Mouse (Mus musculus): ENCODE results near the gene Samd4.

The Samd4 gene

DNA sequence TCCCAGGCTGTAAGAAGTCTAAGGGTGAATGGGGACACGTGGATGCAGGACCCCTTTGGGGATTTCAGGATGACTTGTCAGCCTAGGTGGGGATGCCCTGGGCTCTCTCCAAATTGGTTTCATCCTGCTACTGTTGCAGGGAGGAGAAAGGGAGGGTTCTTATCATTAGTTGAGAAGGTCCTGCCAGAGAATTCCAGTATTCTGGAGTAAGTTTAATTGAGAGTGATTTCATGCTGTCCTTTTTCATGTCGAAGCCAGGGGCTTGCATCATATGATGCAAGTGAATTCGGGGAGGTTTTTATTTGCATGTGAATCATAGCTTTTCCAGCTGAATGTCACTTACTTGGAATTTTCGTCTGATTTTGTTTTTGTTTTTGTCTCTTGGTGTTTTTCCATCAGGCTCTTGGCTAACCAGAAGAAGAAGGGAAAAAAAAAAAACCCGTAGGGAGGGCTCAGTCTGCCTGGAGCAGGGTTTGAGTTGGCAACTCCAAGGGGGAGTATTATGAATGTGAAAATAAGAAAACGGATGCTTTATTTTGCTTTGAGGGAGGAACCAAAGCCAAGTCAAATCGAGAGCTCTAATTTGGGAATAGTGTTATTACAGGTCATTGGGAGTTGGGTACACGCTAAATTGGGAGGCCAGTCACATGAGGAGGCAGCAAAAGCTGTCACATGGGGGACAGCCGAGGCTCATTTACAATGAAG is 116.8 kb downstream of the Samd4 start:
- in situ Hi-C loops (cut with MboI, MseI) = no loop called here

DNA sequence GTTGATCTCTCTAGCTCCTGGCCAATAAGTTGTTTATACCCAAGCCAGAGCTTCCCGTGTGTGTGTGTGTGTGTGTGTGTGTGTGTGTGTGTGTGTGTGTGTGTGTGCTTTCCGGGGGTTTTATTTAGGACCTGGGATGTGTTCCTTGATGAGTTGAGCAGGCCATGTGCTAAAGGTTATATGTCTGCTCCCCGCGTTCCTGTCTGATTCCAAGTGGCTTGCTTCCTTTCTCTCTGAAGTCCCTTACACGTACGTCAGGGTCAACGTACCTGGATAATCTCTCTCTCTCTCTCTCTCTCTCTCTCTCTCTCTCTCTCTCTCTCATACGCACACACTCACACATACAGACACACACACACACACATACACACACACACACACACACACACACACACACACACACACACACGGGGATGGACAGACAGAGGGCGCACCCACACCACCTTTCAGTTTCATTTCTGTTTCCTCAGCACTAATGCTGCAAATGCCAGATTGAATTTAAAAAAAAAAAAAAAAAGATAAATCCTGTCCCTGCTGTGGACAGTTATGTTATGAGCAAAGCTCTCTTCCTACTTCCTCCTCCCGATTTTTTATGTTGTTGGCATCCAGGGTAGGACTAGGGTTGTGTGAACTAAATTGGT is 117.6 kb downstream of the Samd4 start:
- in situ Hi-C loops (cut with MboI, MseI) = no loop called here

DNA sequence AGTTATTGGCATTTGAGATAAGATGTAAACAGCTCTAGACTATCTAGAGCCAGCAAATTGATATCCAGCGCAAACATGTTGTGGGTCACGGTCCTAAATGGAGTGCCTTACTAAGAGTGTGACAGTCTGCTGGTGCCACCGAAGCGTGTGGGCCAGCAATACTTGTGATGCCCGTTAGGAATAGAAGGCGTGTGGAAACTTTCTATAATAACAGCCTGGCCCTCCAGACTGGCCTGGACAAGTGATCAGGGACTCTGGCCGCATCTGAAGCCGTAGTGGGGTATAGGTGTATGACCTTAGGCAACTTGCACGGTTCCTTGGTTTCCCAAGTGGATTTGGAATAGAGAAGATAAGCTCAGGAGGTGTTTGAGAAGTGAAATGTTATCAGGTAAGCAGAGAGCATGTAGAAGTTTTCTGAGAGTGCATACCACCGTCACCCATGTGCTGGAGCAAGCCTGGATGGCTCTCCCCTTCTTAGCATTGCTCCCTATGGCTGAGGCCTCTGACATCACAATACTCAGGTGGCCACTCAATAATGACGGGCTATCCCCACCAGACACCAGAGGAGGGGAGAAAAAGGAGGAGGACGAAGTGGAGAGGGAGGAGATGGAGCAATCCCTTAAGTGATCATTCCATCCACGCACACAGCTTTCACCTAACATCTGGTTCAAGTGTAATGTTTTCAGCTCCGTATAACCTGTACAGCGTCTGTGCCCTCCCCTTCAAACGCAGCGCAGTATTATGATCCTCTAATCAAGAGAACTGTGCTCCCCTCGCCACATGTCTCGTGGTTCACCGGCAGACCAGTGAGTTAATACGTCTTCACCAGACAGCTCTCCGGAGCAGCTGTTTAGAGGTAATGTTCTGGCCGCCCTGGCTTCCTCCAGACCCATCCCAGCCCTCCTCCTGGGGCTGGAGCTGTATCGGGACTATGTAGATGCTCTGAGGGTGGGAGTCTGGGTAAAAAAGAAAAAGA is 118.4 kb downstream of the Samd4 start:
- in situ Hi-C loops (cut with MboI, MseI) = no loop called here

DNA sequence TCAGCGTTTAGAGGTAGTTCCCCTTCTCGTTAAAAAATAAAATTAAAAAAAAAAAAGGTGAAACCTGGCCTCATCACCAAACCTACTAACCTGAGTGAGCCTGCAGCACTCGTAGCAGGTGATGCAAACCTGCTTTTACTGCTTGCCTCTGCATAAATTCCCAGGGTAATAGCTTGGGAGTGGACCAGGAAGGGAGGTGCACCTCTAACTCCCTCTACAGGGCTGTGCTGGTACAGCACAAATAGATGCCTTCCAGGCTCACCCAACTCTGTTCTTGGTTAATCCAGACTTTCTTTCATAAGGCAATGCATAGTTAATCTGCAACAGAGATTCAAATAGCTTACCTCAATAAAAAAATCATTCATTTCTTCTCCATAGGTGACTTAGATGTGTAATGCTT is 121.5 kb downstream of the Samd4 start:
- in situ Hi-C loops (cut with MboI, MseI) = no loop called here

DNA sequence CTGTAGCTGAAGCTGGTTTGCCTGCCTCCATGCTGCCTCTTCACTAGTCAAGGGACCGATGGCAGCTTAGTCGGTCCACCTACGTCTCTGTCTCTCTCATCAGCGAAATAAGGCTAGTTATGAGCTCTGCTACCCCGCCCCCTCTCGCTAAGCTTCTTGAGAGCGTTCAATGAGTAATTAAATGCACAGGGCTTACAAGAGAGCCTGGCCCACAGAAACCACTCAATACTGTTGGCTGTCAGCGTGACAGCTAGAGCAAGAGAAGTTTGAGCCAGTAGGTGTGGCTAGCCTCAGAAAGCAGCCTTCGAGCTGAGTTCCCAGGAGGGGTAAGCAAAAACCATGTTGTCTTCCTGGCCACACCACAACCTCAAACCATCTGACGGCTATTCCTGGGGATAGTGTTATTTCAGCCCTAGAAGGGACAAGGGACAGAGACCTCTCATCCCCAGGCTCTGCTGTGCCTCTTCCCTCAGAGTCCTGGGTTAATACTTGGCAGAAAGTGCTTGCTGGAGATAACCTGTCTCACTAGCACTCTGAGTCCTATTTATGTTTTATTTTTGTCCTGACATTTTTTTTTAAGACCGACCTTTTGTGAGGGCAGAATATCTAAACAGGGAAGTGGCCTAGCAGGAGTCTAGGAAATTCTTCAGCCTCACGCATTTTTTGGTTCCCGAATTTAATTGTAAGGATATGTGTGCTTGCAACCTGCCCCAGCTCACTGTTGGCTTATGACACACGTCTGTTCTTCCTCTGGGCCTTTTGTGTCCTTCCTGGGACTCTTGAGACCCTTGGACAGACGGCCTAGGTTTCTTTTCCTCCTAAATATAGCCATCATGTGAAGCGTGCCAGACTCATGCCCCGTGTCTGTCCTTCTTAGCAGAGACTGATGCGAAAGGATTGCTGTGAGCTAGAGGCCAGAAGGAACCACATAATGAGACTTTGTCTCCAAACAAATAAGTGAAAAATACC is 128.8 kb downstream of the Samd4 start:
- in situ Hi-C loops (cut with MboI, MseI) = no loop called here

DNA sequence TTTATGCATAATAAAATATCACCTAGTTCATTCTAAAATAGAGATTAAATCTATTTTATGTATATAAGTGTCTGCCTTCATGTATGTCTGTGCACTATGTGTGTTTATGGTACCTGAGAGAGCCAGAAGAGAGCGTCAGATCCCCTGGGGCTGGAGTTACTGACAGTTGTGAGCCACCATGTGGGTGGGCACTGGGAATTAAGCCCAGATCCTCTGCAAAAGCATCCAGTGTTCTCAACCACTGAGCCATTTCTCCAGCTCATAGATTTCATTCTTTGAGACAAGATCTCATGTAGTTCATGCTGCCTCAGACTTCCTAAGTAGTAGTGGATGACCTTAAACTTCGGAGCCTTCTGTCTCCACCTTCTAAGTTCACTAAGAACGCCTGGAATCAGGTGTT is 133.0 kb downstream of the Samd4 start:
- in situ Hi-C loops (cut with MboI, MseI) = no loop called here

DNA sequence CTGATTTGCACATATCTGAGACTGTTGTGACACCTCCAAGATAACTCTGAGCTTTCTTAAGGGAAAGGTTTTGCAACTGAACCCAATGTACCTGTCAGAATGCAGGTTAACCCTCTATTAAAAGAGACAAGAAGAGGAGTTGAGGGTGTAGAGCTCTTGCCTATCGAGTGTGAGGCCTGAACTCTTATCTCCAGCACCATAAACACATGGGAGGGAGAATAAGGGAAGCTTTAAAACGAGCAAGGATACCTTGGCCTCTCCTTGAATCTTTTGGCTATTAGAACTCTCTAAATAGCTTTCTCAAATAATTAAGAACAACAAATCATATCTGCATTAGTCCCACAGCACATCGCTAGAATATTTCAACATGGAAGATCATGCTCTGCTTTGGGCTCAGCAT is 135.0 kb downstream of the Samd4 start:
- in situ Hi-C loops (cut with MboI, MseI) = no loop called here

DNA sequence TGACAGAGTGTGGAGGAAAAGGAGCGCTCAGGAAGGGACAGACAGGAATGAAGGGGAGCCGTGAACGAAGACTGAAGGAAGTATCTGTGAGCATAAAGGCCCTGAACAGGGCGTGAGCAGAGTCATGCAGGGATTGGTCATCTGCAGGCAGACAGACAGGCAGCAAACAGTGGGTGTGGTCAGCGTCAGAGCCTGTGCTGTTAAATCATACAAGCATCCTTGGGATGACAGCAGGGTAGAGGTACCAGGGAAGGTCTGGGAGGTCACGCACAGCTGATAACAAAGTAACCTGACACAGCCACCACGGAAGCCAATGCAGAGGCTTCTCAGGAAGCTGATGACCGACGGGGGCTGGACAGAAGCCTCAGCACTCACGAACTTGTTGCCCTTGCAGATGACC is 138.2 kb downstream of the Samd4 start:
- in situ Hi-C loops (cut with MboI, MseI) = no loop called here

DNA sequence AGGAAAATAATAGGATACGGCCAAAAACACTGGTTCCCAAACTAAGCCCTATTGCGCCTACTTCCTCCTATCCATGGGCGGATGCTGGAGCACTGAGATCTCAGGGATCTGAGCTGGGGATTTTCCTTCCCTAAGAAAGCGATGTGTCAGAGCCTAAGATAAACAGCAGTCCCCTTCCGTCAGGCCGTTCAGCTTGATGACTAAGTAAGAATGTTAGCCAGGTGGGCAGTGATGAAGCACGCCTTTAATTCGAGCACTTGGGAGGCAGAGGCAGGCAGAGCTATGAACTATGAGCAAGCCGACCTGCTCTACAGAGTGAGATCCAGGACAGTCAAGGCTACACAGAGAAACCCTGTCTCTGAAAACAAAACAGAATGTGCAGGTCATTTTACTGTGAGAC is 140.9 kb downstream of the Samd4 start:
- in situ Hi-C loops (cut with MboI, MseI) = no loop called here

DNA sequence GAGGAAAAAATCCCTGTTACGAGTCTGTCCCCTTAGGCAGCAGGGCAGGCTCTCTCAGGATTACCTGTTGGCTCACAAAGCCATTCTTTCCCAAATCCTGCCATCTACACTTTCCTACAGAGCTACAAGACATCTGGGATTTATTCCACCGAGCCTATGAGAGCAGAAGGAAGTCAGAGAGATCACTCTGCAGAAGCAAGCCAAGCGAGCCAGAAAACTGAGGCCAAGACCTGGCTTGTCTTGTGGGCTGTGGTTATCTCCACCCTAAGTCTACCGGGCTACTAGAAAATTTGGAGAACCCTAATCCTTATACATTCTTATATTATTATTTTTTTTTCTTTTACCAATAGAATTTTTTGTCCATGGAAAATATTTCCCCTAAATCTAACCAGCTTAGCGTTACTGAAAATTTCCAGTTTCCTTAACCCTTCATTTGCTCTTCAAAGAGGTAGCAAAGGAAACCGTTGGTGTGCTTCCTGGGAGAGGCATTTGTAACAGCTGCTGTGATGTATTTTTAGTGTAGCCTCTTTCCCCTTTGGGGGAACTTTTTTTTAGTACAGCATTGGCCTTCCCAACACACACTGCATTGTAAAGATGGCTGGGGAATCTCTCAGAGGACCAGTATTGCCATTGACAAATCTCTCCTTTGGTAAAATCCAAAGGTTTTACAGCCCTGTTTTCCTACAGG is 144.9 kb downstream of the Samd4 start:
- in situ Hi-C loops (cut with MboI, MseI) = no loop called here

DNA sequence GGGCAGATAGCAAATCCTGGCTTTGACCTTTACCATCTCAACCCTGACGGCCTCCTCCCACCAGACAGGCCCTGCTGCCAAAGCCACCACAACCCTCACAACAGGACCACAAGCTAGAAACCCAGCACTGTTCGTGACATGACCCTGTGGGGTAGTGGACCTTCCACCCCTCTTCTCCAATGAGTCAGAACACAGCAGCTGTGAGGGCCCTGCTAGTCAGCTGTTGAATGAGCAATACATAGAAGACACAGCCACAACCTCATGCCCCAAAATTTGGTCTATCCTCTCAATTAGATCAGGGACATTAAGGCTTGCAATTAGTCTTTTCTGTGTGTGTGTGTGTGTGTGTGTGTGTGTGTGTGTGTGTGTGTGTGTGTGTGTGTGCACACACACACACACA is 148.9 kb downstream of the Samd4 start:
- in situ Hi-C loops (cut with MboI, MseI) = loop anchor here (10.0 kb wide), 2 partner anchors 1127 to 1483 kb away; no protein-coding TSS in a partner anchor

DNA sequence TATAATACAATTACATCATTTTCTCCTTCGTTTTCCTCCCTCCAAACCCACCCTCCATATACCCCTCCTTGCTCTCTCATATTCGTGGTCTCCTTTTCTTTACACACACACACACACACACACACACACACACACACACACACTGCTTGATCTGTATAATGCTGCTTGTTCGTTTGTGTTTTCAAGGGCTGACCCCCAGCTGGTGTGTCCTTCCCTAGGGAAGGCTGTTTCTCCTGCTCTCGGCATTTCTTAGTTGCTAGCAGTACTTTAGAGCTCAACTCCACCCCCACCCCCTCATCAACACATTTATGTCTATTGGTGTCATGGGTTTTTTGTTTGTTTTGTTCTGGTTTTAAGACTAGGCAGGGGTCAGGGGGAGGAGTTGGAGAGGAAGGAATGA is 149.5 kb downstream of the Samd4 start:
- in situ Hi-C loops (cut with MboI, MseI) = loop anchor here (10.0 kb wide), 2 partner anchors 1127 to 1483 kb away; no protein-coding TSS in a partner anchor

DNA sequence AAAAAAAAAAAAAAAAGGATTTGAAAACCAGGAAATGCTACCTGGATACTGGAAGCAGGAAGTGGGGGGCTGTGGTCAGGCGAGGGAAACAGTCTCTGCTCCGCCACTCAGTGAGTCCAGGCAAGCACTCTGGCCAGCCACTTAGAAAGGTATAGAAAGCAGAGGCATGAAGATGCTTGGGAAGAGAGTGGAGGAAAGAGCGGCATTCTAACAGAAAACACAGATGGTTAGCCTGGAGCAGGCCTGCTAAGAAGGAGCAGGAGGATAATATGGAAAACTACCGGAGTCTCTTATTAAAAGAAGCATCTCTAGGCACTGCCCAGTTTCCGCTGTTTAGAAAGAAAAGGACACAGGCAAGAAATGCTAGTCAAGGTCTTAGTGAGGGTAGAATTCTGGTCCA is 150.8 kb downstream of the Samd4 start:
- in situ Hi-C loops (cut with MboI, MseI) = loop anchor here (10.0 kb wide), 2 partner anchors 1129 to 1481 kb away; no protein-coding TSS in a partner anchor

DNA sequence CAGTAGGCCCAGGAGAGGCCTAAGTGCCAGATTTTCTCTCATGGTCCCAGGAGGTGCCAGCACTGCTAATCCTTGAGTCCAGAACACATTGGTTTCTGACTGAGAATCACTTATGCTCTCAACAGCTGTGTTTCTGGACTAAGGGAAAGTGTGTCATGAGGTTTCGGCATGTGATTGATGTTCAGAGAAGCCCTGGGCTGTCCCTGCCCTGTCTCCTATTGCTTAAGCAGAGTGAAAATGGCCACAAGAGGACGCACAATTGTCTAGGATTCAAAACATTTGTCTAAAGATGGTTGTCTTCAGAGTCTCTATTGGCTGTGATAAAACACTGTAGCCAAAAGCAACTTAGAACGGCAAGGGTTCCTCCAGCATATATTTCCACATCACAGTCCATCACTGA is 159.0 kb downstream of the Samd4 start:
- in situ Hi-C loops (cut with MboI, MseI) = no loop called here

DNA sequence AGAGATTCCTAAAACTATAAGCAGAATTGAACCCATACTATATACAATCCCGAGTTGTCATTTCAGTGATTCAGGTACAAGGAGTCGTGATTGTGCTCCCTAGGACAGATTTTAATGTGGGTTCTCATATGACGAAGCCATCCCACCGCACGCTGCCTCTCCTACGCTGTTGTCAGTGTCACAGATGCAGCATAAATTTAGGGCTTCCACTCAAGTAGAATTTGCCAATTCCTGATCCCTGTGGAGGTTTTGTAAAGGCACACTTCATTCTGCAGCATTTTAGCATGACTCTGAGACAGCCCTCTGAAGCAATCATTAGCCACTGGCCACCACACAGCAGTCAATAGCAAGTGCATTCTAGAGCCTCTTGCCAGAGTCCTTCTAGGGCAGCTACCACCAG is 166.4 kb downstream of the Samd4 start:
- in situ Hi-C loops (cut with MboI, MseI) = loop anchor here (5.0 kb wide), 1 partner anchor 88 kb away; no protein-coding TSS in a partner anchor

DNA sequence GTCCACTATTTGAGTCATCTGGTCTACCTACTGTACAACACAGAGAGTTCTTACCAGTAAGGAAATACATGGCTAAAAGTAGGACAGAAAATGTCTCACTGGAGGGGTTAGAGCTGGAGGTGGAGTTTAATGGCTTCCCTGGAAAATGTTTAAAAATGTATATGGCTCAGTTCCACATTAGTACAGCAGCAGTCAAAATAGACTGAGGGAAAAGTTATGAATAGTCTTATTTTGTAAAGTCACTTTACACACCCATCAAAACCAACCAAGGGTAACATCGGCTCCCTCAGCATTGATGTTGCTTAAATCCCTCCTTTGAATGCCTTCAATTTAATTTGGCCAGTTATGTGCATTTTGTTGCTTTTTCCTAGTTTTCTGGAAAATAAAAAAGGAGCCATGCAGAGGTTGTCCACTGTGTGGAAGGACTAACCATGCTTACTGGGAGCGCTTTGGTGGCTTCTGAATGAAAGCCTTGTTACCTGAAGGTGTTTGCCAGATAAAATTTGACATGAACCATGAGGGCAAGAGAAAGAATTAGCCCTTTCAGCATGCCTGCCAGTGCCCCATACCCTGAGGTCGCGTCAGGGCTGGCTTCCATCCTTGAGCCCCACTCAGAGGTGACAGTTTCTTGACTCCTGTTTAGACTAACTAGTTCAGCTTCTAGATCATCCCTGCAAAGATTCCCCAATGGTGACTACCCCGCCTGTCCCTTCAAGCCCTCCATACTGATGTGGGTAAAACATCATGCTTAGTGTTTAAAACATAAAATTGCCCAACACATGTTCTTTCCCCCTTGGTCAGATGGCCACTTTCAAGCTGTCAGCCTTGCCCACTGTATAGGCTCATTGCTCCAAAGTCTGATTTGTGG is 169.3 kb downstream of the Samd4 start:
- in situ Hi-C loops (cut with MboI, MseI) = no loop called here

DNA sequence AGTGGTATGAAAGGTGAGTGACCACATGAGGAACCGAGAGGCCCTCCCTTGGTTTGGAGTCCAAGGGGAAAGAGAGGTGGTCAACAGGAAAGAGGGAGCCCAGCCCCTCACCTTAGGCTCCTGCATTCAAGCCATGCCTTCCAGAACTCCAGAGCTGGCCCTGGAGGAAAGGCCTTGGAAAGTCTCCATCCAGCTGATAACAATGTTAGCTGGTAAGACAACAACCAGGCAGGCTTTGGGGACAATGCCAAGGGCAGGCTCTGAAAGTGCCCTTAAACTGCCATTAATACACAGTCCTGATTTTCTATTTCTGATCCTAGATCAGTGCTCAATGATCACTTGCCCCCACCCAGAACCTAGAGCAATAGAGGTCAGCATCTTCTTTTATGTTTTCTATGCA is 170.4 kb downstream of the Samd4 start:
- in situ Hi-C loops (cut with MboI, MseI) = no loop called here

DNA sequence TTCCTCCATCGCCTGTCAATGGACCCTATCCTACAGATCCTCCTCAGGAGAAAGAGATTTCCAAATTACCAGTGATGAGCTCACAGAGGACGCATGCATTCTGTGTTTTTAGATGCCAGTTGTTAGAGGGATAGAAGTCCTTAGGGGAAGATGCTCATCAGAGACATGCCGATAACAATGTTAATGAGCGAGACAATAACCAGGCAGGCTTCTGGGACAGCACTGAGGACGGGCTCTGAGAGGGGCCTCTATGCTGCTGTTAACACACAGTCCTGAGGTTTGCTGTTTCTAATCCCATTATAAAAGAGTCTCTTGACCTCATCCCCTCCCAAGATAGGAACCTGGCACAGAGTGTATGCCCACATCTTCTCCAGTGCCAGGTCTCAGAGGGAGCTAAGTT is 171.2 kb downstream of the Samd4 start:
- in situ Hi-C loops (cut with MboI, MseI) = no loop called here

DNA sequence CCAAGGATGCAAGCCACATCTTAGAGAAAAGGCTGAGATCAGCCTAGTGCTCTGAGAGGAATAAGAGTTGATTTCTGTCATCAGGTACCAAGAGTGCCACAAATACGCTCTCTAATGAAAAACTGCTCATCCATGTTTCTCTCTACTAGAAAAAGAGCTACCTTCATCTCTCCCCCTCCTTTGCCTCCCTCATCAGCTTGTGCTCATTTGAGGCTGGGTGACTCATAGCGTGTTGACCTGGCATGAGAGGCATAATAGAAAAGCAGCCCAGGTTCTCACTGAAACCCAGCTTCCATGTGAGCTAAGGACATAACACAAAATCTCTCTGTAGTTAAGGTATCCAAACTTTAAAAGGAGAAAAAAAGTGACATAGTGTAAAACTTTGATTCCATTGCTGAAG is 176.3 kb downstream of the Samd4 start:
- in situ Hi-C loops (cut with MboI, MseI) = no loop called here
